Mouse (Mus musculus) liver, embryonic 16.5 days (tissue): ENCODE data around the gene Abcc4. TPM values are rescaled to one million over a fixed set of nuclear protein-coding genes. Genes with fewer than 3 reads are reported as not detected.

Experiments
- ATAC-seq: fragments of 200-750 bp; cut with Nextera tagmentation; 2 replicates; pipeline ENCODE4 v1.8.0; 2017; ENCODE audit warnings: low read depth, mild to moderate bottlenecking, moderate number of reproducible peaks, moderate library complexity
- H3K27ac ChIP-seq: fragments of 300-500 bp; sonication (generic); 2 replicates; pipeline ENCODE4 v1.5.1; 2014; ENCODE audit warnings: mild to moderate bottlenecking, low read length
- H3K27me3 ChIP-seq: fragments of 300-500 bp; sonication (generic); 2 replicates; pipeline ENCODE4 v1.6.1; 2014; ENCODE audit warnings: low read depth, low read length, mixed read lengths; ENCODE audit not compliant: control insufficient read depth, insufficient read depth
- H3K36me3 ChIP-seq: fragments of 300-500 bp; sonication (generic); 2 replicates; pipeline ENCODE4 v1.6.1; 2014; ENCODE audit warnings: mild to moderate bottlenecking; ENCODE audit not compliant: control insufficient read depth, insufficient read depth
- H3K4me1 ChIP-seq: fragments of 300-500 bp; sonication (generic); 2 replicates; pipeline ENCODE4 v1.6.1; 2014; ENCODE audit warnings: low read depth, low read length, mixed read lengths; ENCODE audit not compliant: control insufficient read depth
- H3K4me2 ChIP-seq: fragments of 300-500 bp; sonication (generic); 2 replicates; pipeline ENCODE4 v1.6.1; 2014; ENCODE audit warnings: low read depth, low read length, mixed read lengths
- H3K4me3 ChIP-seq: fragments of 300-500 bp; sonication (generic); 2 replicates; pipeline ENCODE4 v1.5.1; 2014; ENCODE audit warnings: low read depth, mild to moderate bottlenecking, low read length
- H3K9ac ChIP-seq: fragments of 300-500 bp; sonication (generic); 2 replicates; pipeline ENCODE4 v1.6.1; 2014; ENCODE audit warnings: low read depth, low read length
- H3K9me3 ChIP-seq: fragments of 300-500 bp; sonication (generic); replicated peaks from 2 replicates; pipeline ENCODE4 v1.6.1; 2016; ENCODE audit warnings: low read length; ENCODE audit not compliant: control insufficient read depth
- WGBS: fragments of 180-500 bp; shearing (Covaris S2); extraction: QIAGEN DNeasy Blood & Tissue Kit; methylation state at CpG from one replicate; pipeline ENCODE4 v1.1.7; 2014; ENCODE audit not compliant: insufficient replicate concordance; 5-methylcytosine and 5-hydroxymethylcytosine counted together
- polyA plus RNA-seq: library from polyadenylated mRNA; unstranded; fragments of >200 nt; fragmentation: Nextera tagmentation; extraction: Ambion mirVana; gene quantifications from 2 replicates; pipeline ENCODE4 v1.2.1, GENCODE M21; 2015

Abcc4 gene
- polyA plus RNA-seq, 1 experiment from 2014 or later, result 2.3 TPM

GRCm38 (mm10) chr14:118705465-118705807 is 583 bp downstream of the Abcc4 start:
- peak overlapping the region; percentile 70 for H3K9ac ChIP-seq
- 0 out of 2 replicates have a peak, but pooled peaks have one; percentile 1 for ATAC-seq
- WGBS, result under 1% methylated on average over 10 of the region's 10 CpGs
- H3K4me2 ChIP-seq, result peak overlapping the region; percentile 99
- no peaks in the 10 kb centered on the region for H3K9me3 ChIP-seq
- H3K27me3 ChIP-seq, result no peaks in the 10 kb centered on the region
- peak overlapping the region; percentile 64 for H3K27ac ChIP-seq
- H3K36me3 ChIP-seq, result no peaks in the 10 kb centered on the region
- peak overlapping the region; percentile 74 for H3K4me3 ChIP-seq
- H3K4me1 ChIP-seq, result peaks cover 31% of the 10 kb centered on the region

GRCm38 (mm10) chr14:118703363-118703762 is 2.7 kb downstream of the Abcc4 start:
- WGBS, result 74% methylated on average over 9 of the region's 9 CpGs
- no peak for ATAC-seq
- no peaks in the 10 kb centered on the region for H3K27me3 ChIP-seq
- H3K27ac ChIP-seq, result no peak overlapping the region
- H3K4me3 ChIP-seq, result no peak overlapping the region
- H3K4me2 ChIP-seq, result no peak overlapping the region
- no peaks in the 10 kb centered on the region for H3K36me3 ChIP-seq
- H3K4me1 ChIP-seq, result peaks cover 19% of the 10 kb centered on the region
- H3K9me3 ChIP-seq, result no peaks in the 10 kb centered on the region
- H3K9ac ChIP-seq, result no peak overlapping the region

- H3K27me3 ChIP-seq, result no peaks in the 10 kb centered on the region
- no peak overlapping the region for H3K9ac ChIP-seq
- ATAC-seq, result no peak
- no peak overlapping the region for H3K4me2 ChIP-seq
- WGBS, result 64% methylated on average over 7 of the region's 7 CpGs
- H3K4me3 ChIP-seq, result no peak overlapping the region
- peaks cover 19% of the 10 kb centered on the region for H3K4me1 ChIP-seq
- no peaks in the 10 kb centered on the region for H3K9me3 ChIP-seq
- H3K27ac ChIP-seq, result no peak overlapping the region
- no peaks in the 10 kb centered on the region for H3K36me3 ChIP-seq
Observed at GRCm38 (mm10) chr14:118701991-118702608, 3.9 kb downstream of the Abcc4 start.

GRCm38 (mm10) chr14:118700576-118700975 is 5.4 kb downstream of the Abcc4 start:
- Histone ChIP-seq H3K4me3 (no peak overlapping the region), H3K4me1 (peaks cover 9% of the 10 kb centered on the region), H3K9ac (no peak overlapping the region), H3K27me3 (no peaks in the 10 kb centered on the region), H3K27ac (no peak overlapping the region), H3K36me3 (no peaks in the 10 kb centered on the region), H3K9me3 (no peaks in the 10 kb centered on the region), H3K4me2 (no peak overlapping the region)
- no peak for ATAC-seq
- WGBS, result 27% methylated on average over 7 of the region's 7 CpGs

GRCm38 (mm10) chr14:118699963-118700362 is 6.1 kb downstream of the Abcc4 start:
- no peak overlapping the region for H3K4me2 ChIP-seq
- 60% methylated on average over 5 of the region's 5 CpGs for WGBS
- H3K27me3 ChIP-seq, result no peaks in the 10 kb centered on the region
- ATAC-seq, result 0 out of 2 replicates have a peak, but pooled peaks have one; percentile 16
- H3K9me3 ChIP-seq, result no peaks in the 10 kb centered on the region
- no peaks in the 10 kb centered on the region for H3K36me3 ChIP-seq
- no peak overlapping the region for H3K9ac ChIP-seq
- no peak overlapping the region for H3K4me3 ChIP-seq
- no peak overlapping the region for H3K27ac ChIP-seq
- H3K4me1 ChIP-seq, result peaks cover 4% of the 10 kb centered on the region; the same call in 1 of the 2 replicates

GRCm38 (mm10) chr14:118699508-118699907 is 6.5 kb downstream of the Abcc4 start:
- Histone ChIP-seq H3K9ac (no peak overlapping the region), H3K4me3 (no peak overlapping the region), H3K27ac (no peak overlapping the region), H3K36me3 (no peaks in the 10 kb centered on the region), H3K4me1 (peaks cover 4% of the 10 kb centered on the region; the same call in 1 of the 2 replicates), H3K4me2 (no peak overlapping the region), H3K9me3 (no peaks in the 10 kb centered on the region), H3K27me3 (no peaks in the 10 kb centered on the region)
- ATAC-seq, result no peak
- 82% methylated on average over 10 of the region's 10 CpGs for WGBS

- Histone ChIP-seq H3K27me3 (no peaks in the 10 kb centered on the region), H3K4me2 (no peak overlapping the region), H3K4me3 (no peak overlapping the region), H3K36me3 (no peaks in the 10 kb centered on the region), H3K9me3 (no peaks in the 10 kb centered on the region), H3K27ac (no peak overlapping the region), H3K9ac (no peak overlapping the region), H3K4me1 (peaks cover 6% of the 10 kb centered on the region; the same call in 1 of the 2 replicates)
- ATAC-seq, result no peak
- WGBS, result 84% methylated on average over 16 of the region's 16 CpGs
Observed at GRCm38 (mm10) chr14:118696556-118697289, 9.3 kb downstream of the Abcc4 start.

GRCm38 (mm10) chr14:118695866-118696265 is 10.2 kb downstream of the Abcc4 start:
- peaks cover 6% of the 10 kb centered on the region; the same call in 1 of the 2 replicates for H3K4me1 ChIP-seq
- H3K27ac ChIP-seq, result no peak overlapping the region
- no peak overlapping the region for H3K9ac ChIP-seq
- ATAC-seq, result no peak
- 79% methylated on average over 11 of the region's 11 CpGs for WGBS
- no peak overlapping the region for H3K4me2 ChIP-seq
- no peaks in the 10 kb centered on the region for H3K36me3 ChIP-seq
- H3K4me3 ChIP-seq, result no peak overlapping the region
- no peaks in the 10 kb centered on the region for H3K9me3 ChIP-seq
- H3K27me3 ChIP-seq, result no peaks in the 10 kb centered on the region

- no peak overlapping the region; the same call in 1 of the 2 replicates for H3K27ac ChIP-seq
- whole genome bisulfite sequencing, result 66% methylated on average over 7 of the region's 7 CpGs
Observed at GRCm38 (mm10) chr14:118694321-118694720, 11.7 kb downstream of the Abcc4 start.

More at GRCm38 (mm10) chr14:118694321-118694720, 11.7 kb downstream of the Abcc4 start:
- Histone ChIP-seq H3K4me1 (peaks cover 3% of the 10 kb centered on the region; the same call in 1 of the 2 replicates), H3K27me3 (no peaks in the 10 kb centered on the region), H3K9ac (no peak overlapping the region), H3K9me3 (no peaks in the 10 kb centered on the region), H3K36me3 (no peaks in the 10 kb centered on the region), H3K4me2 (no peak overlapping the region), H3K4me3 (no peak overlapping the region)
- peak; percentile 66 for ATAC-seq
